ENCODE assay signal across 8 mouse cellular contexts in the genomic region with DNA sequence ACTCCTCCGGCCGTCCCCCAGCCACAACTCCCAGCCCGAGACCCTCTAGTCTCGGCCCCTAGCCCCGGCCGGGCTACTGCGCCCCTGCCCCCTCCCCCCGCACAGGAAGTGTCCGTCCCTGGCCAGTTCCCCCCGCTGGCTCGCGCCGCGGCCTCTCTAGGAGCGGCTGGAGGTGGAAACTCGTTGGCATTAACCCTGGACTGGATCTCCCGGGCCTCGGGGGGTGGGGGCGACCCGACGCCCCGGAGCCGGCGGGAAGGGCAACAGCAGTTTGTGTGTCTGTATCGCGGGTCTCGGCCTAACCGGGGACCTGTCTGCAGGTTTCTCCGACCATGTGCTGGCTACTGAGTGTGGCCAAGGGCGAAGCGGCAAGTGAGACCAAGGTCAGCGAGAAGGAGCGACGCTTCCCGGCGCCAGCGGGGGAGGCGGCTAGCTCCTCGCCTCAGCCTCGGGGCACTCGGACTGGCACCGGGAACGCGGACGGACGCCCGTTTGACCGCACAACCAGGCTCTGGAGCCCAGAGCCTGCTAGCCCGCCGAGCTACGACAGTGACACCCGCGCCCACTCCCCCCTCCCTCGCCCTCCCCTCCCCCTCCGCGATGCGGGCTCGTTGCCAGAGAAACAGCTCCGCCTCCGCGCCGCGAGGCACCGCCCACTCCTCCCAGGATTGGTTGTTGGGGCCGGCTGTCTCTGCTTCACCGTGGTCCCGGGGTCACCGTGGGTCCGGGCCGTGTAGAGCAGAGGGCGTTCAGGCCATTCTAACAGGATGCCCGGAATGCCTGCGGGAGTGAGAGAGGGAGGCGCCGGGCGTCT. TPM values are rescaled to one million over a fixed set of nuclear protein-coding genes. Genes with fewer than 3 reads are reported as not detected.
DNase-seq lines count a peak whose midpoint lies in the region; ATAC-seq and TF ChIP-seq lines count a peak whose summit lies in the region.

A gene (minus strand): TSS at position 78 of the 814 bp plus-strand sequence.

- H3K9me3 ChIP-seq in forebrain, embryonic 15.5 days: no peaks in the 10 kb centered on the region

- peak; percentile 92 for DNase-seq in ES-CJ7 (ENCODE audit: low read depth, low spot score)
- DNase-seq in cerebellum, adult 11 months: peak; percentile 92
- DNase-seq in heart, postnatal 25 days (ENCODE audit: low spot score): peak; percentile 90
- DNase-seq in layer of hippocampus, adult 18-20 months (ENCODE audit: low spot score in 2 of 2): peak; percentile 81 to 83
- peak; percentile 96 for DNase-seq in lung, adult 2 months
- DNase-seq in thymus, adult 2 months: peak; percentile 93

- intact Hi-C loops in heart, postnatal 25 days (cut with DNase I): no loop called here

- peak; percentile 74; the same call in 1 of the 2 replicates for TF ChIP-seq POLR2A in lung, adult 2 months (IDR thresholded peaks at IDR 0.05; ENCODE audit: borderline replicate concordance, extremely low read depth, low read depth, low read length)
- no peak for TF ChIP-seq POLR2A in thymus, adult 2 months (IDR thresholded peaks at IDR 0.05; ENCODE audit: control insufficient read depth, extremely low read depth, insufficient read depth, low read length, poor library complexity)

- peak within 1 kb of the TSS; percentile 72 for H3K9ac ChIP-seq in forebrain, embryonic 15.5 days (replicated peaks)

- TF ChIP-seq CTCF in lung, adult 2 months (IDR thresholded peaks at IDR 0.05; ENCODE audit: insufficient read depth, low read length): no peak
- TF ChIP-seq CTCF in thymus, adult 2 months (IDR thresholded peaks at IDR 0.05; ENCODE audit: borderline replicate concordance, control insufficient read depth, extremely low read depth, insufficient read depth, low read length, poor library complexity): 0 out of 2 replicates have a peak, but pooled peaks have one; percentile 11

- H3K4me2 ChIP-seq in forebrain, embryonic 15.5 days (replicated peaks): peak within 1 kb of the TSS; percentile 83

- H3K36me3 ChIP-seq in forebrain, embryonic 15.5 days: no peaks in the 10 kb centered on the region; the same call in 1 of the 2 replicates
- H3K36me3 ChIP-seq in thymus, adult 2 months (ENCODE audit: control insufficient read depth, insufficient read depth, low read length): no peaks in the 10 kb centered on the region

- peak within 1 kb of the TSS; percentile 90 for H3K27ac ChIP-seq in forebrain, embryonic 15.5 days (replicated peaks)
- no peak within 1 kb of the TSS for H3K27ac ChIP-seq in thymus, adult 2 months (ENCODE audit: control insufficient read depth, insufficient read depth, low read length)

- H3K27me3 ChIP-seq in forebrain, embryonic 15.5 days: no peaks in the 10 kb centered on the region
- no peaks in the 10 kb centered on the region for H3K27me3 ChIP-seq in thymus, adult 2 months (ENCODE audit: control insufficient read depth, insufficient read depth, low read length)

- peak within 1 kb of the TSS; percentile 94 for H3K4me3 ChIP-seq in forebrain, embryonic 15.5 days
- peak within 1 kb of the TSS; percentile 89 for H3K4me3 ChIP-seq in lung, adult 2 months (replicated peaks; ENCODE audit: extremely low read depth, low read depth, low read length)
- peak within 1 kb of the TSS; percentile 57 for H3K4me3 ChIP-seq in thymus, adult 2 months (ENCODE audit: control insufficient read depth, insufficient read depth, low read length)

- ATAC-seq in forebrain, embryonic 15.5 days (replicated peaks): peak; percentile 91
- peak; percentile 66 for ATAC-seq in neutrophil, adult 5-6 weeks (ENCODE audit: extremely low read depth, insufficient number of reproducible peaks, low FRiP score, poor library complexity, severe bottlenecking)

- WGBS in forebrain, embryonic 15.5 days: 1% methylated on average over 72 of the region's 76 CpGs
- under 1% methylated on average over 73 of the region's 76 CpGs for WGBS in lung, adult 2 months
- WGBS in thymus, adult 2 months: under 1% methylated on average over 75 of the region's 76 CpGs

- peaks cover 19% of the 10 kb centered on the region for H3K4me1 ChIP-seq in forebrain, embryonic 15.5 days
- no peaks in the 10 kb centered on the region; the same call in 1 of the 2 replicates for H3K4me1 ChIP-seq in lung, adult 2 months (ENCODE audit: control insufficient read depth, insufficient read depth, low read length)
- peaks cover 5% of the 10 kb centered on the region; the same call in 1 of the 2 replicates for H3K4me1 ChIP-seq in thymus, adult 2 months (replicated peaks; ENCODE audit: control insufficient read depth, insufficient read depth, low read length)

RNA-seq across cellular contexts. Expression of the gene that starts here (rescaled TPM):
- 12.1 and 12.7 TPM in 2 replicates for polyA plus RNA-seq in forebrain, embryonic 15.5 days (2015; fragmentation: Nextera tagmentation; extraction: Ambion mirVana)
- 10 to 100 TPM; 35.4 to 41.3 TPM for total RNA-seq in heart, postnatal 25 days (2021)
- total RNA-seq in layer of hippocampus, adult 18-20 months (2021): 10 to 100 TPM; 11.3 to 13.6 TPM
- 31.7 and 35.5 TPM in 2 replicates for polyA plus RNA-seq in lung, adult 2 months (2012; rRNA removed)
- total RNA-seq in neutrophil, adult 5-6 weeks (2017): 5.4 and 6.8 TPM in 2 replicates
- 8.6 and 11.1 TPM in 2 replicates for polyA plus RNA-seq in thymus, adult 2 months (2012; rRNA removed)
